Mouse (Mus musculus) Muller cell, postnatal 12 days (primary cell): Measurements from ENCODE around the gene Ablim1.

Experiments
- DNase-seq: peaks from one replicate; pipeline ENCODE4 v3.0.0-alpha.2; 2015; ENCODE audit errors: inconsistent ontology term

The Ablim1 gene

GRCm38 (mm10) chr19:57077826-57078699 is 236.7 kb downstream of the Ablim1 start:
- peak; percentile 99 for DNase-seq

GRCm38 (mm10) chr19:57073450-57073849 is 241.3 kb downstream of the Ablim1 start:
- DNase-seq, result no peak

DNA sequence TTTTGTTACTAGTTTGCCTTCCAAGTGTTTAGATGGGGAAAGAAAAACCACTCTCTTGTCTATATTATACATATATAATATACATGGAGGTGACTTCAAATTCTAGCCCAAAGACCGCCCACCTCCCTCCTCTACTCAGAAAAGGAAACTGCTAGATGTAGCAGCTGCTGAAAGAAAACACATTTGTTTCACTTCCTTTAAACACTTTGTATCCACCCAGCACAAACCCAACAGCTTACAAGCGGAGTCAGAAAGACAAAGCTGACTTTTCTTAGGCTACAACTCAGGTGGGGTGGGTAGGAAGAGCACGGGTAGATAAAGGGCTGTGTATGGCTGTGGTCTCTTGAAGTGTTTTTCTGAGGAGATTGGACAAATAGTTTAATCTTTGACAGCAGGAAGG is 242.0 kb downstream of the Ablim1 start:
- DNase-seq, result no peak

- DNase-seq, result no peak
Observed at GRCm38 (mm10) chr19:57067108-57067613, 247.6 kb downstream of the Ablim1 start.

DNA sequence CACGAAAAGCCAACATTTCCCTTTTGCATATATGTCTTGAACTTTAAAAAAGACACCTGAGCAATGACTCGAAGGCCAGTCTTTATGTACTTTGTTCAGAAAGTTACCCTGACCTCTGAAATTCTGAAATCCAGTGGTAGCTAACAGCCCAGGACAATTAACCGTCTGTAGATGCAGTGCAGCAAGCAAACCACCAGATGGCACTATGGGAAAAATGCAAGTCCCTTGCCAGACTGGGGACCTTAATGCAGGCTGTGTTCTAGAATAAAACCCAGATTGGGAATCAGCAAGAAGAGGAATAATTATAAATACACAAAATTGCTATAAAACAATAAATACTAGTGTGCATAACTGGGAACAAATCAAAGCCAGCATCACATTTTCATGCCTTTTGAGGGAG is 248.4 kb downstream of the Ablim1 start:
- DNase-seq, result peak; percentile 36

GRCm38 (mm10) chr19:57062746-57063145 is 252.0 kb downstream of the Ablim1 start:
- no peak for DNase-seq

GRCm38 (mm10) chr19:57059018-57059580 is 255.6 kb downstream of the Ablim1 start:
- no peak for DNase-seq

DNA sequence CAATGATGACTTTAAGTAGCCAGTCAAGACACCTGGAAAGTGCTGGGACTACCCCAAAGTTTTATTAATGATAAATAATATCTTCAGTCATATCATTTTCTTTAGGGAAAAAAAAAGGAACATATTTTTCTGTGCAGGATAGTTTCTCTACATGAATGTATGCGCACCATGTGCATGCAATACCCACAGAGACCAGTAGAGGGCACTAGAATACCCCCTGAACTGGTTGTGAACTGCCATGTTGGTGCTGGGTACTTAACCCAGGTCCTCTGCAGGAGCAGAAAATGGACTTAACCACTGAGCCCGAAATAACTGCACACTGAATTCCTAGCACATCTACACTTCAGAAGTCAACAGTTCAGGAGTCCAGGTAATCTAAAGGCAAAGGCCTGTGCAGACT is 257.2 kb downstream of the Ablim1 start:
- DNase-seq, result no peak

- peak; percentile 77 for DNase-seq
Observed at GRCm38 (mm10) chr19:57055215-57056120, 259.3 kb downstream of the Ablim1 start.

GRCm38 (mm10) chr19:57052959-57053358 is 261.8 kb downstream of the Ablim1 start:
- DNase-seq, result no peak

DNA sequence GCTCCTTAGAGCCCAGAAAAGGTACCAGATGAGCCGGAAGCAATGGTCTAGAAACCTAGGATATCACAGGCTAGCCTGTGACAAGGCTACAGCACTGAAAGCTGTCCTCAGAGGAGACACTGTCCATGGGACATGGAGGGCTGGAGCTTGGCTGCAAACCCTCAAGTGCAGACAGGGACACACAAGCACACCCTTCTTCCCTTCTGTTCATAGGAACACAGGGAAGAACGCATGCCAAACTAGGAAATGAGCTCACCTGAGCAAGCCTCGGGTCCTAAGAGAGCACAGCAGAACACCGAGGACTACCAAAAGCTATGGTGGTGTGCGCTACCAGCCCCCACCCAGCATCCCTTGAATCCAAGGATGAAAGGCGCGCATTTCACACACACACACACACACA is 262.7 kb downstream of the Ablim1 start:
- DNase-seq, result no peak

DNA sequence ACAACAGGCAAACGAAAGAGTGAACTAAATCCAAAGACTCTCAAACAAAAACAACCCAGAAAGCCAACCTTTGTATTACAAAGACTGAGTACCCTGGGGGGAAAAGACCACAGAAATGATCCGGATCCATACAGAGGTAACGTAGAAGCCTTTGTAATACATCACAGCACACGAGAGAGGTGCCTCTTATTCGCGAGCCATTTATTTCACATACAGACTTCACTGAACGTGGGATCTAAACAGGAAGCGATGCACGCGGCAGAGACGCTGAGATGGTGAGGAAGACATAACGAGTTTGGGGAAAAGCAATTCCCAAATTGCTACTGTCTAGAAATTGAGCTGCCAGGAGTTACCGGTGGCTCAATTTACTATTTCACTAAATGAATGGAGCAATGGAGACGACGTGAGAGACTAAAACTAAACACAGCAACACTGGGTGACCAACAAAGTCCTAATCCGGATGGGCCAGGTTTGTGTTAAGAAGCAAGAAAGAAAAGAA is 265.1 kb downstream of the Ablim1 start:
- DNase-seq, result no peak

DNA sequence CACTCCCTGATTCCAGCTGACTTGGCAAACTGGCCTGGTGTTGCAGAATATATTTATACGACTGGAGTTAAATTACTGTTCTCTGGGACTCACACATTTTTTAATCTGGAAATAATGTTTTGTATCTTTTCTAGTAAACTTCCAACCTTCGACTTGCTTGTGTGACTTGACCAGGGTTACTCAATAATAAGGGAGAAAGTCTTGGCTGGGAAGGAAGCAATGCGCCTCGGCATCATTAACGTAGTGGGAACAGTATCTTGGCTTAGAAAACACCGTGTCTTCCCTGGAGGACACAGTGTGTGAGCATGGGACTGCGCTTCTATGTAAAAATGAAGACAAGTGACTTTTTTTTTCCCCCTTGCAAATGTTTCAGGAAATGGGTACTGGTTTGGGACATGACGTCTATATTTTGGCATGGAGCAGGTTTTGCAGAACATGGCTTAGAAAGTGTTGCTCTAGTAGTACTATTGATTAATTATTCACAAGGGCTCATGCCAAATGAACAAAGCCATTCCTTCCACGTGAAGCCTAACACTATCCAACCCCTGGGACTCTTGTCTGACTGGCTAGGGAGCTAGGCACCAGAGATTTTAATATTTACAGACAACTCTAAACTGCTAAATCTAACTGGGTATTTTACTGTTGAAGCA is 266.9 kb downstream of the Ablim1 start:
- DNase-seq, result no peak

- peak; percentile 27 for DNase-seq
Observed at GRCm38 (mm10) chr19:57039258-57039657, 275.5 kb downstream of the Ablim1 start.

DNA sequence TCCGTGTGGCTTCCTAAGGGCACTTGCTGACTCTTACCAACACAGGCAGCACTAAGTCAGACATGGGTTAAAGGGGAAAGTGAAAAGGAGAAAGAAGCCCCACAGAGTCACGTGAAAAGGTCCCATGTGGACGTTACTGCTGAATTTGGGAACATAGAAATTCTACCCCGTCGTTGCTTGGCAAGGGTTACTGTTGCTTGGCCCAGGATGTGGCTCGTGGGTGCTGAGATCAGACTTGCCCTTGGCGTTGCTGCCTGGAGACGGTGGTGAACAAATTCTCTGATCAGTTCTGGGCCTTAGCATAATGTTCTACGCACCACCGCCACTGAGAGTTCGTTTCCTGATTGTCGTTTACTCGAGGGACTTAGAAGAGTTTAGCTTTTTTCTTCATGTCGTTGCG is 277.9 kb downstream of the Ablim1 start:
- DNase-seq, result no peak

DNA sequence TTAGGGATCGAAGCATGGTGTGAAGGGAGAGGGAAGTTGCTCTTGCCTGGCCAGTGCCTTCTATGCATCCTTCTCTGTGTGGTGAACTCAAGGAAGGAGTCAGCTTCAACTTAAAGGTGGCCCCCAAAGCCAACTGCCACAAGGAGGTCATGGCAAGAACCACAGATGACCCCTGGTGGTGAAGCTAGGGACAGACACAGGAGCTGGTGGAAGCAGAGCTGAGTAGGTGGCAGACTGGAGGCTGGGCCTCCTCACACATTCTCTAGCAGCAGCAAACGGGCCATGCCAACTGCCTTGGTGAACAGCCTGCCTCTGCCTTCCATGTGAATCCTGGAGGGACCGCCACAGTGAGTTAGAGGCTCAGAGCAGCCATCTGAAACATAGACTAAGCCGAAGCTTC is 283.1 kb downstream of the Ablim1 start:
- DNase-seq, result peak; percentile 25

DNA sequence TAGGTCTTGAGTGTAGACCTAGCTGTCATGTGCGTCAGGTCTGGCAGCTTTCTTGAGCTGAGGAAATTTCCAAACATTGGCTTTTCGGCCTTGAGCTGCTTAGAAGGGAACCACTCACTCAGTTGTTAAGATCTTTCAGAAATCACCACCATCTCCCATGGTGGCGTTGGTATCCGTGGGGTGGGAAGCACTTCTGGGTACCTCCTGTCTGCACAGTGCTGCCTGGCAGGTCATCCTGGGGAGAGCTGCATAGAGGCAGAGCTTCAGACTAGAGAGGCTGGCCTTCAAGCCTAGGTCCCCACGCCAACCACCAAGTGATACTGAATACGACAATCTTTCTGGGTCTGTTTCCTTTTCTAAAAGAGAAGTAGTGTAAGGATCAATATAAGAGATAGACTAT is 285.3 kb downstream of the Ablim1 start:
- DNase-seq, result no peak

DNA sequence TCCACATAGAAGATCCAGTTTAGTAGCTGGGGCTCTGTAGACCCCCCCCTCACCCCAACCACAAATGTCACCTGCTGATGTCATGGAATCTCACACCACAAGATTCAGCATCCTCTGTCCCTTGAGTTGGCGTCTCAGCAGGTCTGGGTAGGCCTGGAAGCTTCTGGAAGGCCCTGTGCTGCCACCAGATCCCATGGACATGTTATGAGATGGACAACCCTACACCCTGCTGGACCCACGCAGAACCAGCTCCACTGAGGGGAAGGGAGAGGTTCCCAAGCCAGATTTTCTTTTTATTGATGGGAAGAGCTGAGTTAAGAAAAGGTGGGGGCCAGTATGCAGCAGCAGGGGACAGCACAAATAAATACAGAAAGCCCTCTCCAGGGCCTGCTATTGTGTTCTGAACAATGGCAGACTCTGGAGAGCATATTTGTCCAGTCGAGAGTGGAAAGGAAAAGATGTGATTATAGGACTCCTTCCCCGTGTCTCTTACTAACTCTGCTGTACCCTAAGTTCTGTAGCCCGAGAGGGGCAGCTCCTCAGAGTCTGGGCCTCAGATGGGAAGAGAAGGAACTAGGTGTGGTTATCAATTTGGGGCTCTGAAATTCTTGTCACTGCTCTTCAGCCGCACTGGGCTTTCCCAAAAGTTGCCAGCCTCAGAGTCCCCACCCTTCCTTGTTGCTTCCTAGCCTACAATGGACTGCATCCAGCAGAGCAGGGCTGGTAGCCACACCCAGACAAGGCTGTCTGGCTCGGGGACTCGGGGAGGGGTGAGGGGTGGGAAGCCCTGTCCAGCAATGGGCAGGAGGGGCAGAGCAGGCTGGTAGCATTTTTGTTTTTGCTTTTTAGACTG is 286.2 kb downstream of the Ablim1 start:
- peak; percentile 41 for DNase-seq

- no peak for DNase-seq
Observed at GRCm38 (mm10) chr19:57026501-57026900, 288.2 kb downstream of the Ablim1 start.

DNA sequence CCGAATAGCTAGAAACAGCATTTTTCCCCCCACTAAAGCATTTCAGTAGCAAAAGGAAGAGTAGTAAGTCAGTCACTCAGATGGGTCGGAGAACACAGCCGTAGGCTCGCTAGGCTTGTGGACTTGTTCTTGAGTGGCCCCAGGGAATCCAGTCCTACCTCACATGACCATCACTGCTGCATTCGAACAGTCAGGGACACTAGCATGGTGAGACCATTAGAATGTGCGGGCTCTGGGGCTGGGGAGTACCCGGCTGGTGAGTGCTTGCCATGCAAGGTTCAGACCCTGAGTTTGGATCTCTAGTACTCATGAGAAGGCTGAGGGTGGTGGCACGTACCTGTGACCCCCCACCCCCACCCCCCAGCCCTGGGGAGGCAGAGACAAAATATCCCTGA is 296.9 kb downstream of the Ablim1 start:
- no peak for DNase-seq
